Comparison of ENCODE assay signal across 8 mouse cellular contexts in the genomic region with DNA sequence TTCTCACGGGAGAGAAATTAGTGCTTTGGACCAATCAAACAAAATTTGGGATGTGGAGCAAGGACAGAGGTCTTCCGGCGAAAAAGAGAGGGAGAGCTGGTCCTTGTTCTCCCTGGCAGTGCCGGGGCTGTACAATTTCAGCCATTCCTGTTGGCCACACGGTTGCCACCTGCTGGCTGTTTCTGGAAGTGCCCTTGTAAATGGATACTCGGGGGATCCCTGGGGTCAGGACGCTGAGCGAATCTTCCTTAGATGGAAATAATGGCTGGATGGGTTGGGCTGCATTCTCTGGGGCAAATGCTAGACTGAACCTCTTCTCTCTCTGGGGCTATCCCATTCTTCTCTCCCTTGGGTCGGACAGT. TPM values are rescaled to one million over a fixed set of nuclear protein-coding genes. Genes with fewer than 3 reads are reported as not detected.
A peak's percentile ranks its signal among the peaks of the same experiment; 100 is the strongest.
DNase-seq lines count a peak whose midpoint lies in the region; ATAC-seq and TF ChIP-seq lines count a peak whose summit lies in the region.

No protein-coding gene starts in this region.

- DNase-seq in c-Kit-negative CD71-positive TER-119-positive erythroid progenitor cells, embryonic 14.5 days (ENCODE audit: low read depth, low spot score) = peak; percentile 64
- peak; percentile 86 for DNase-seq in forebrain, embryonic 10.5 days (ENCODE audit: extremely low spot score, low spot score)
- peak; percentile 84 to 92 for DNase-seq in kidney, postnatal 25 days
- DNase-seq in liver, embryonic 14.5 days (ENCODE audit: low read depth in 3 of 3, low spot score in 3 of 3) = peak; percentile 66 to 70 (median 66)
- DNase-seq in neural tube, embryonic 11.5 days (ENCODE audit: low spot score) = peak; percentile 91

- peak; percentile 54 for ATAC-seq in CD4-positive, CD25-positive, alpha-beta regulatory T cell, adult 4 months
- ATAC-seq in heart, embryonic 15.5 days (replicated peaks; ENCODE audit: insufficient number of reproducible peaks, insufficient read depth, low FRiP score, low read depth) = peak; percentile 59
- peak; percentile 63 for ATAC-seq in liver, embryonic 14.5 days (ENCODE audit: insufficient read depth)
- ATAC-seq in neural tube, embryonic 11.5 days (ENCODE audit: insufficient read depth, low FRiP score, low TSS enrichment) = peak; percentile 74
- peak; percentile 84 for ATAC-seq in stomach, embryonic 16.5 days (ENCODE audit: insufficient read depth, low FRiP score)

- H3K9me3 ChIP-seq in forebrain, embryonic 10.5 days = no peaks in the 10 kb centered on the region
- H3K9me3 ChIP-seq in heart, embryonic 15.5 days (replicated peaks) = no peaks in the 10 kb centered on the region
- no peaks in the 10 kb centered on the region for H3K9me3 ChIP-seq in liver, embryonic 14.5 days (ENCODE audit: control insufficient read depth, low read length)
- no peaks in the 10 kb centered on the region for H3K9me3 ChIP-seq in neural tube, embryonic 11.5 days (ENCODE audit: control insufficient read depth, low read length)
- no peaks in the 10 kb centered on the region for H3K9me3 ChIP-seq in stomach, embryonic 16.5 days (replicated peaks; ENCODE audit: control insufficient read depth, low read length)

- H3K27me3 ChIP-seq in forebrain, embryonic 10.5 days (ENCODE audit: poor library complexity, severe bottlenecking) = peaks cover 17% of the 10 kb centered on the region
- no peaks in the 10 kb centered on the region for H3K27me3 ChIP-seq in heart, embryonic 15.5 days
- no peaks in the 10 kb centered on the region for H3K27me3 ChIP-seq in liver, embryonic 14.5 days (ENCODE audit: control insufficient read depth, insufficient read depth, low read length)
- no peaks in the 10 kb centered on the region for H3K27me3 ChIP-seq in neural tube, embryonic 11.5 days (ENCODE audit: control insufficient read depth, insufficient read depth, low read length)
- no peaks in the 10 kb centered on the region; the same call in 1 of the 2 replicates for H3K27me3 ChIP-seq in stomach, embryonic 16.5 days (ENCODE audit: control insufficient read depth, insufficient read depth, low read length)

- H3K36me3 ChIP-seq in forebrain, embryonic 10.5 days (replicated peaks) = no peaks in the 10 kb centered on the region
- no peaks in the 10 kb centered on the region for H3K36me3 ChIP-seq in heart, embryonic 15.5 days
- no peaks in the 10 kb centered on the region for H3K36me3 ChIP-seq in liver, embryonic 14.5 days (replicated peaks; ENCODE audit: control insufficient read depth, insufficient read depth, low read depth)
- no peaks in the 10 kb centered on the region for H3K36me3 ChIP-seq in neural tube, embryonic 11.5 days (ENCODE audit: control insufficient read depth, insufficient read depth, low read length)
- H3K36me3 ChIP-seq in stomach, embryonic 16.5 days (ENCODE audit: control insufficient read depth, insufficient read depth, low read length) = no peaks in the 10 kb centered on the region

- peak overlapping the region; percentile 95 for H3K4me2 ChIP-seq in heart, embryonic 15.5 days
- peak overlapping the region; percentile 95 for H3K4me2 ChIP-seq in liver, embryonic 14.5 days (ENCODE audit: low read depth)
- peak overlapping the region; percentile 97 for H3K4me2 ChIP-seq in neural tube, embryonic 11.5 days (ENCODE audit: low read depth)
- H3K4me2 ChIP-seq in stomach, embryonic 16.5 days (ENCODE audit: low read depth, low read length) = peak overlapping the region; percentile 99

- H3K9ac ChIP-seq in heart, embryonic 15.5 days = peak overlapping the region; percentile 56
- peak overlapping the region; percentile 56 for H3K9ac ChIP-seq in liver, embryonic 14.5 days (replicated peaks)
- H3K9ac ChIP-seq in neural tube, embryonic 11.5 days (ENCODE audit: low read length) = peak overlapping the region; percentile 61
- peak overlapping the region; percentile 76 for H3K9ac ChIP-seq in stomach, embryonic 16.5 days (ENCODE audit: low read length)

- H3K4me3 ChIP-seq in forebrain, embryonic 10.5 days = peak overlapping the region; percentile 58
- H3K4me3 ChIP-seq in heart, embryonic 15.5 days = peak overlapping the region; percentile 61
- H3K4me3 ChIP-seq in liver, embryonic 14.5 days (ENCODE audit: insufficient read depth in 1 of 2, low read depth in 2 of 2, low read length in 2 of 2) = peak overlapping the region; percentile 64 to 65
- peak overlapping the region; percentile 47 for H3K4me3 ChIP-seq in neural tube, embryonic 11.5 days (ENCODE audit: low read depth, low read length)
- H3K4me3 ChIP-seq in stomach, embryonic 16.5 days (replicated peaks; ENCODE audit: low read length) = peak overlapping the region; percentile 65

- H3K27ac ChIP-seq in forebrain, embryonic 10.5 days = peak overlapping the region; percentile 48
- no peak overlapping the region for H3K27ac ChIP-seq in heart, embryonic 15.5 days
- no peak overlapping the region for H3K27ac ChIP-seq in liver, embryonic 14.5 days
- H3K27ac ChIP-seq in neural tube, embryonic 11.5 days (ENCODE audit: low read depth, low read length) = no peak overlapping the region
- H3K27ac ChIP-seq in stomach, embryonic 16.5 days (ENCODE audit: low read length) = peak overlapping the region; percentile 72

- peaks cover 18% of the 10 kb centered on the region for H3K4me1 ChIP-seq in forebrain, embryonic 10.5 days
- H3K4me1 ChIP-seq in heart, embryonic 15.5 days (replicated peaks) = peaks cover 13% of the 10 kb centered on the region
- peaks cover 8 to 27% of the 10 kb centered on the region in 2 experiments for H3K4me1 ChIP-seq in liver, embryonic 14.5 days (replicated peaks; ENCODE audit: control insufficient read depth in 2 of 2, insufficient read depth in 2 of 2, low read length in 1 of 2)
- H3K4me1 ChIP-seq in neural tube, embryonic 11.5 days (ENCODE audit: control insufficient read depth, insufficient read depth, low read length) = no peaks in the 10 kb centered on the region
- H3K4me1 ChIP-seq in stomach, embryonic 16.5 days (ENCODE audit: control insufficient read depth, insufficient read depth, low read length) = peaks cover 7% of the 10 kb centered on the region; the same call in 1 of the 2 replicates

- TF ChIP-seq EP300 in liver, embryonic 14.5 days (IDR thresholded peaks at IDR 0.05; ENCODE audit: low read depth) = no peak

- WGBS in forebrain, embryonic 10.5 days = 5% methylated on average over 9 of the region's 9 CpGs
- WGBS in heart, embryonic 15.5 days = 2% methylated on average over 9 of the region's 9 CpGs
- 2% methylated on average over 9 of the region's 9 CpGs for WGBS in liver, embryonic 14.5 days (ENCODE audit: insufficient replicate concordance)
- WGBS in neural tube, embryonic 11.5 days = 5% methylated on average over 9 of the region's 9 CpGs
- WGBS in stomach, embryonic 16.5 days = 1% methylated on average over 9 of the region's 9 CpGs

- peak; percentile 98 for TF ChIP-seq CTCF in liver, embryonic 14.5 days (IDR thresholded peaks at IDR 0.05; ENCODE audit: low read depth)

RNA-seq across cellular contexts. Expression of a gene that starts 1.0 kb away (rescaled TPM):
- polyA plus RNA-seq in CD4-positive, CD25-positive, alpha-beta regulatory T cell, adult 4 months (2017; shearing (Covaris generic)) = 10 to 100 TPM; 65.8 to 93.5 TPM
- 2.1 and 2.5 TPM in 2 replicates for polyA plus RNA-seq in forebrain, embryonic 10.5 days (2016; fragmentation: Nextera tagmentation; extraction: Ambion mirVana)
- 4.2 and 6.4 TPM in 2 replicates for polyA plus RNA-seq in heart, embryonic 15.5 days (2015; fragmentation: Nextera tagmentation; extraction: Ambion mirVana)
- 3.5 and 4.2 TPM in 2 replicates for polyA plus RNA-seq in liver, embryonic 14.5 days (2012; rRNA removed)
- 4.6 and 4.8 TPM in 2 replicates for polyA plus RNA-seq in liver, embryonic 14.5 days (2014; fragmentation: Nextera tagmentation; extraction: Ambion mirVana)
- 10.0 and 11.7 TPM in 2 replicates for polyA plus RNA-seq in neural tube, embryonic 11.5 days (2014; fragmentation: Nextera tagmentation; extraction: Ambion mirVana)
- 20.9 and 22.2 TPM in 2 replicates for polyA plus RNA-seq in stomach, embryonic 16.5 days (2015; fragmentation: Nextera tagmentation; extraction: Ambion mirVana)

RNA-seq across cellular contexts. Expression of a gene that starts 24.3 kb away (rescaled TPM):
- 1,000 to 10,000 TPM; 5,826 to 7,831 TPM for polyA plus RNA-seq in CD4-positive, CD25-positive, alpha-beta regulatory T cell, adult 4 months (2017; shearing (Covaris generic))
- 3,270 and 3,283 TPM in 2 replicates for polyA plus RNA-seq in forebrain, embryonic 10.5 days (2016; fragmentation: Nextera tagmentation; extraction: Ambion mirVana)
- 2,445 and 2,567 TPM in 2 replicates for polyA plus RNA-seq in heart, embryonic 15.5 days (2015; fragmentation: Nextera tagmentation; extraction: Ambion mirVana)
- 1,013 and 1,031 TPM in 2 replicates for polyA plus RNA-seq in liver, embryonic 14.5 days (2012; rRNA removed)
- polyA plus RNA-seq in liver, embryonic 14.5 days (2014; fragmentation: Nextera tagmentation; extraction: Ambion mirVana) = 1,383 and 1,393 TPM in 2 replicates
- 3,903 and 3,916 TPM in 2 replicates for polyA plus RNA-seq in neural tube, embryonic 11.5 days (2014; fragmentation: Nextera tagmentation; extraction: Ambion mirVana)
- 2,665 and 2,674 TPM in 2 replicates for polyA plus RNA-seq in stomach, embryonic 16.5 days (2015; fragmentation: Nextera tagmentation; extraction: Ambion mirVana)

RNA-seq across cellular contexts. Expression of a gene that starts 36.2 kb away (rescaled TPM):
- 1 to 10 TPM in 1 of 2 experiments, under 1 TPM in 1; 0.74 to 2.3 TPM for polyA plus RNA-seq in CD4-positive, CD25-positive, alpha-beta regulatory T cell, adult 4 months (2017; shearing (Covaris generic))
- 35.6 and 38.6 TPM in 2 replicates for polyA plus RNA-seq in forebrain, embryonic 10.5 days (2016; fragmentation: Nextera tagmentation; extraction: Ambion mirVana)
- 17.1 and 22.1 TPM in 2 replicates for polyA plus RNA-seq in heart, embryonic 15.5 days (2015; fragmentation: Nextera tagmentation; extraction: Ambion mirVana)
- 23.4 and 26.6 TPM in 2 replicates for polyA plus RNA-seq in liver, embryonic 14.5 days (2012; rRNA removed)
- 21.8 and 22.3 TPM in 2 replicates for polyA plus RNA-seq in liver, embryonic 14.5 days (2014; fragmentation: Nextera tagmentation; extraction: Ambion mirVana)
- polyA plus RNA-seq in neural tube, embryonic 11.5 days (2014; fragmentation: Nextera tagmentation; extraction: Ambion mirVana) = 59.6 and 66.7 TPM in 2 replicates
- 4.2 and 5.7 TPM in 2 replicates for polyA plus RNA-seq in stomach, embryonic 16.5 days (2015; fragmentation: Nextera tagmentation; extraction: Ambion mirVana)

Comparison
In these comparisons a context has a peak if more than half of its experiments do, and no peak if none do; other contexts are left out.
1. H3K27ac ChIP-seq: peak in forebrain, embryonic 10.5 days (single experiment) and stomach, embryonic 16.5 days (single experiment); none in heart, embryonic 15.5 days (single experiment), liver, embryonic 14.5 days (single experiment) and neural tube, embryonic 11.5 days (single experiment).
2. Peak in every context shown above with its lines, with median percentiles within 50 percentile points of each other: ATAC-seq, DNase-seq, H3K4me3 ChIP-seq, H3K4me2 ChIP-seq and H3K9ac ChIP-seq.